Comparison of ENCODE assay signal across 19 mouse cellular contexts in genomic region chr11:64833786-64834185, GRCm38 (mm10).
DNase-seq lines count a peak whose midpoint lies in the region; ATAC-seq and TF ChIP-seq lines count a peak whose summit lies in the region.
"Had no signal": no experiment of that assay in that cellular context is flagged by ENCODE, and none has a peak within 500 bp of the region (broad histone marks: within the 10 kb centered on the region; RNA-seq: fewer than 3 reads in every experiment).

No protein-coding gene starts in this region.

- H3K4me3 ChIP-seq in forebrain, embryonic 11.5 days (ENCODE audit: low read depth, low read length), result no peak overlapping the region
- H3K4me3 ChIP-seq in forebrain, embryonic 16.5 days (replicated peaks; ENCODE audit: low read length), result no peak overlapping the region
- H3K4me3 ChIP-seq in kidney, postnatal 0 days (replicated peaks; ENCODE audit: low read depth, low read length), result no peak overlapping the region
- H3K4me3 ChIP-seq: embryonic facial prominence, embryonic 15.5 days; forebrain, embryonic 15.5 days; kidney, embryonic 15.5 days; megakaryocyte, embryonic 14.5 days had no signal

- peaks cover 2% of the 10 kb centered on the region; the same call in 1 of the 2 replicates for H3K4me1 ChIP-seq in forebrain, embryonic 11.5 days (replicated peaks; ENCODE audit: control insufficient read depth, insufficient read depth, low read length)
- H3K4me1 ChIP-seq in forebrain, embryonic 16.5 days (replicated peaks; ENCODE audit: control insufficient read depth, insufficient read depth, low read length), result no peaks in the 10 kb centered on the region
- H3K4me1 ChIP-seq in kidney, postnatal 0 days (replicated peaks; ENCODE audit: insufficient read depth, low read length), result no peaks in the 10 kb centered on the region
- H3K4me1 ChIP-seq: forebrain, embryonic 15.5 days had no signal

- ATAC-seq in forebrain, embryonic 11.5 days (replicated peaks; ENCODE audit: low FRiP score), result no peak
- no peak for ATAC-seq in forebrain, embryonic 16.5 days
- ATAC-seq in kidney, postnatal 0 days (replicated peaks; ENCODE audit: low FRiP score, low read depth), result no peak
- ATAC-seq: forebrain, embryonic 15.5 days had no signal

- H3K9me3 ChIP-seq in forebrain, embryonic 11.5 days (ENCODE audit: control insufficient read depth, low read length), result no peaks in the 10 kb centered on the region
- H3K9me3 ChIP-seq in forebrain, embryonic 16.5 days (ENCODE audit: control insufficient read depth, low read length), result no peaks in the 10 kb centered on the region
- H3K9me3 ChIP-seq in kidney, postnatal 0 days (replicated peaks; ENCODE audit: low read length), result no peaks in the 10 kb centered on the region
- H3K9me3 ChIP-seq: embryonic facial prominence, embryonic 15.5 days; forebrain, embryonic 15.5 days; G1E; kidney, embryonic 15.5 days; megakaryocyte, embryonic 14.5 days had no signal

- TF ChIP-seq CTCF in kidney, postnatal 0 days (IDR thresholded peaks at IDR 0.05; ENCODE audit: low read depth), result no peak

- H3K36me3 ChIP-seq in forebrain, embryonic 11.5 days (ENCODE audit: control insufficient read depth, insufficient read depth, low read length), result no peaks in the 10 kb centered on the region
- H3K36me3 ChIP-seq in forebrain, embryonic 16.5 days (ENCODE audit: control insufficient read depth, insufficient read depth), result no peaks in the 10 kb centered on the region
- no peaks in the 10 kb centered on the region for H3K36me3 ChIP-seq in kidney, postnatal 0 days (ENCODE audit: insufficient read depth, low read length)
- H3K36me3 ChIP-seq: embryonic facial prominence, embryonic 15.5 days; forebrain, embryonic 15.5 days; G1E; kidney, embryonic 15.5 days had no signal

- H3K27ac ChIP-seq in forebrain, embryonic 11.5 days (ENCODE audit: low read depth, low read length), result no peak overlapping the region
- no peak overlapping the region for H3K27ac ChIP-seq in forebrain, embryonic 16.5 days (ENCODE audit: low read length)
- H3K27ac ChIP-seq in kidney, postnatal 0 days, result no peak overlapping the region
- H3K27ac ChIP-seq: embryonic facial prominence, embryonic 15.5 days; forebrain, embryonic 15.5 days; kidney, embryonic 15.5 days had no signal

- 60% methylated on average over 3 of the region's 3 CpGs for WGBS in forebrain, embryonic 11.5 days
- whole genome bisulfite sequencing in forebrain, embryonic 16.5 days, result 35% methylated on average over 3 of the region's 3 CpGs
- 22% methylated on average over 3 of the region's 3 CpGs for WGBS in kidney, postnatal 0 days

- H3K9ac ChIP-seq in forebrain, embryonic 11.5 days (ENCODE audit: low read length), result no peak overlapping the region
- H3K9ac ChIP-seq in forebrain, embryonic 16.5 days (replicated peaks; ENCODE audit: low read depth, low read length), result no peak overlapping the region
- no peak overlapping the region for H3K9ac ChIP-seq in kidney, postnatal 0 days (ENCODE audit: low read depth, low read length)
- H3K9ac ChIP-seq: embryonic facial prominence, embryonic 15.5 days; forebrain, embryonic 15.5 days; kidney, embryonic 15.5 days had no signal

- no peaks in the 10 kb centered on the region for H3K27me3 ChIP-seq in forebrain, embryonic 11.5 days (ENCODE audit: control insufficient read depth, insufficient read depth, low read length)
- H3K27me3 ChIP-seq in forebrain, embryonic 16.5 days (replicated peaks; ENCODE audit: control insufficient read depth, insufficient read depth, low read length), result no peaks in the 10 kb centered on the region
- H3K27me3 ChIP-seq in kidney, postnatal 0 days (ENCODE audit: insufficient read depth, low read length), result no peaks in the 10 kb centered on the region
- H3K27me3 ChIP-seq: embryonic facial prominence, embryonic 15.5 days; forebrain, embryonic 15.5 days; kidney, embryonic 15.5 days; megakaryocyte, embryonic 14.5 days had no signal

- peak; percentile 55 for DNase-seq in forebrain, embryonic 11.5 days (ENCODE audit: low spot score)
- DNase-seq in kidney, postnatal 0 days (ENCODE audit: low spot score), result peak; percentile 55
- DNase-seq in kidney, adult 9 months, result no peak
- DNase-seq in embryo, embryonic 10.5 days (ENCODE audit: low spot score), result peak; percentile 71
- DNase-seq in hindlimb bud, embryonic 11.5 days (ENCODE audit: extremely low spot score, low read depth, low spot score), result peak; percentile 98
- DNase-seq in B cell, adult 2 months, result no peak
- DNase-seq in right cerebral cortex, postnatal 25 days, result no peak
- DNase-seq: cerebellum, adult 9-10 months; gastrocnemius, postnatal 10 days; layer of hippocampus, postnatal 36 days; liver; lung, adult 2 months; right cerebral cortex, postnatal 4 days had no signal

- no peak overlapping the region for H3K4me2 ChIP-seq in forebrain, embryonic 11.5 days (ENCODE audit: low read depth, low read length, severe bottlenecking)
- no peak overlapping the region for H3K4me2 ChIP-seq in forebrain, embryonic 16.5 days (ENCODE audit: low read length)
- H3K4me2 ChIP-seq in kidney, postnatal 0 days (ENCODE audit: low read length), result no peak overlapping the region
- H3K4me2 ChIP-seq: embryonic facial prominence, embryonic 15.5 days; forebrain, embryonic 15.5 days; kidney, embryonic 15.5 days had no signal

Comparison
In these comparisons a context has a peak if more than half of its experiments do, and no peak if none do; other contexts are left out.
1. DNase-seq: peak in forebrain, embryonic 11.5 days (single experiment), kidney, postnatal 0 days (single experiment), embryo, embryonic 10.5 days (single experiment) and hindlimb bud, embryonic 11.5 days (single experiment); none in kidney, adult 9 months (single experiment), B cell, adult 2 months (0 of 2) and right cerebral cortex, postnatal 25 days (single experiment).